Mouse (Mus musculus) small intestine, adult 2 months (tissue): ENCODE results near the gene Cntnap2. TPM values are rescaled to one million over a fixed set of nuclear protein-coding genes. Genes with fewer than 3 reads are reported as not detected.

Experiments
- H3K27ac ChIP-seq: fragments of 200-500 bp; 2 replicates; pipeline ENCODE4 v1.5.1; 2012; ENCODE audit warnings: low read depth, low read length, control low read depth, inconsistent platforms; ENCODE audit not compliant: insufficient read depth
- H3K27me3 ChIP-seq: fragments of 200-500 bp; 2 replicates; pipeline ENCODE4 v1.6.1; 2012; ENCODE audit warnings: mild to moderate bottlenecking, moderate library complexity, low read length, inconsistent platforms; ENCODE audit not compliant: control insufficient read depth, insufficient read depth
- H3K36me3 ChIP-seq: fragments of 200-500 bp; 2 replicates; pipeline ENCODE4 v1.6.1; 2012; ENCODE audit warnings: mild to moderate bottlenecking, low read length, control low read depth, inconsistent platforms; ENCODE audit not compliant: control insufficient read depth, insufficient read depth
- H3K4me1 ChIP-seq: fragments of 200-500 bp; 2 replicates; pipeline ENCODE4 v1.6.1; 2012; ENCODE audit warnings: low read length, inconsistent platforms, mixed read lengths; ENCODE audit not compliant: control insufficient read depth, insufficient read depth, insufficient read length
- H3K4me3 ChIP-seq: fragments of 200-500 bp; 2 replicates; pipeline ENCODE4 v1.5.1; 2012; ENCODE audit warnings: low read depth, mild to moderate bottlenecking, control low read depth, inconsistent platforms, low read length, moderate library complexity
- CTCF ChIP-seq: fragments of 200-500 bp; IDR thresholded peaks from 2 replicates; pipeline ENCODE4 v1.5.1; 2012; ENCODE audit warnings: low read depth, mild to moderate bottlenecking, control low read depth, inconsistent platforms, low read length, moderate library complexity, mixed read lengths; ENCODE audit not compliant: insufficient replicate concordance, insufficient read length; ENCODE audit errors: extremely low read depth
- POLR2A ChIP-seq: fragments of 200-500 bp; IDR thresholded peaks from 2 replicates; pipeline ENCODE4 v1.6.1; 2012; ENCODE audit warnings: low read depth, mild to moderate bottlenecking, control low read depth, inconsistent platforms, low read length, moderate library complexity
- WGBS: fragments of 180-500 bp; shearing (Covaris S2); methylation state at CpG from one replicate; pipeline ENCODE4 v1.1.7; 2018; 5-methylcytosine and 5-hydroxymethylcytosine counted together
- polyA plus RNA-seq: library from polyadenylated mRNA; depleted of rRNA; stranded (reverse); fragments of >200 nt; gene quantifications from 2 replicates; pipeline ENCODE4 v1.2.3, GENCODE M21; 2012

Gene Cntnap2
- polyA plus RNA-seq, 1 experiment: 0.20 TPM

- Histone ChIP-seq H3K27ac (no peak overlapping the region), H3K27me3 (no peaks in the 10 kb centered on the region), H3K4me1 (no peaks in the 10 kb centered on the region; the same call in 1 of the 2 replicates), H3K4me3 (no peak overlapping the region), H3K36me3 (no peaks in the 10 kb centered on the region)
- TF ChIP-seq CTCF: no peak
- TF ChIP-seq POLR2A: no peak
- WGBS: 20% methylated on average over 1 of the region's 1 CpGs
These were observed 2235.3 kb downstream of the Cntnap2 start for GRCm38 (mm10) chr6:47294433-47294832.

GRCm38 (mm10) chr6:47304848-47305490 lies 2245.8 kb downstream of the Cntnap2 start:
- Histone ChIP-seq H3K27ac (no peak overlapping the region), H3K4me1 (peaks cover 16% of the 10 kb centered on the region), H3K27me3 (no peaks in the 10 kb centered on the region), H3K36me3 (no peaks in the 10 kb centered on the region), H3K4me3 (no peak overlapping the region)
- 62% methylated on average over 11 of the region's 11 CpGs for WGBS
- TF ChIP-seq POLR2A: no peak
- no peak for TF ChIP-seq CTCF

- Histone ChIP-seq H3K4me3 (no peak overlapping the region), H3K4me1 (peaks cover 16% of the 10 kb centered on the region), H3K27me3 (no peaks in the 10 kb centered on the region), H3K36me3 (no peaks in the 10 kb centered on the region), H3K27ac (peak overlapping the region; percentile 85)
- WGBS: 30% methylated on average over 8 of the region's 8 CpGs
- TF ChIP-seq CTCF (no peak), POLR2A (no peak)
These were observed 2247.1 kb downstream of the Cntnap2 start for GRCm38 (mm10) chr6:47306065-47306798.

GRCm38 (mm10) chr6:47306954-47307353 lies 2247.8 kb downstream of the Cntnap2 start:
- no peak for TF ChIP-seq POLR2A
- TF ChIP-seq CTCF: no peak
- H3K36me3 ChIP-seq: no peaks in the 10 kb centered on the region
- peak overlapping the region; percentile 71; the same call in 1 of the 2 replicates for H3K27ac ChIP-seq
- H3K4me3 ChIP-seq: no peak overlapping the region
- peaks cover 16% of the 10 kb centered on the region for H3K4me1 ChIP-seq
- 76% methylated on average over 12 of the region's 12 CpGs for WGBS
- no peaks in the 10 kb centered on the region for H3K27me3 ChIP-seq

GRCm38 (mm10) chr6:47314507-47315334 lies 2255.6 kb downstream of the Cntnap2 start:
- WGBS: 53% methylated on average over 15 of the region's 15 CpGs
- Histone ChIP-seq H3K4me1 (peaks cover 4% of the 10 kb centered on the region), H3K27ac (no peak overlapping the region), H3K4me3 (no peak overlapping the region), H3K27me3 (no peaks in the 10 kb centered on the region), H3K36me3 (no peaks in the 10 kb centered on the region)
- TF ChIP-seq POLR2A (no peak), CTCF (no peak)

- no peaks in the 10 kb centered on the region for H3K36me3 ChIP-seq
- WGBS: 45% methylated on average over 2 of the region's 2 CpGs
- peaks cover 5% of the 10 kb centered on the region for H3K4me1 ChIP-seq
- H3K4me3 ChIP-seq: no peak overlapping the region
- TF ChIP-seq CTCF (no peak), POLR2A (no peak)
- H3K27me3 ChIP-seq: no peaks in the 10 kb centered on the region
- no peak overlapping the region for H3K27ac ChIP-seq
These were observed 2256.3 kb downstream of the Cntnap2 start for GRCm38 (mm10) chr6:47315454-47315853.
